Mouse (Mus musculus): Measurements from ENCODE around the gene Slc11a1. TPM values are rescaled to one million over a fixed set of nuclear protein-coding genes. Genes with fewer than 3 reads are reported as not detected.

Slc11a1 gene
- not detected for polyA plus RNA-seq (2017; shearing (Covaris generic))

DNA sequence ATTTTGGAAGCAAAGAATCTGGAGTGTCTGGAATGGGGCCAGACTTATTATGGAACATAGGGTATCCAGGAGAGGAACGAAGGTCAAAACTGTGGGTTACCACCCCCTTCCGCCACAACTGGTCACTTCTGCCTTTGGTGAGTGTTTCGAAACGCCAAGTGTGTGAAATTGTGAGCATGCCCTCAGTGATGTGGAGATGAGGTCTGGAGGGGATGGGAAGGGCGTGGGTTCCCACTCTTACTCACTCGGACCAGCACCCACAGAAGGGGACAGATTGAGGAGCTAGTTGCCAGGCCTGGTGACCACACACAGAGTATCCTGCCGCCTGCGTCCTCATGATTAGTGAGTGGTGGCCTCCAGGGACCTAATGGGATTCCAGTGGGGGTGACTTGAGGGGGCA, at the start of gene Slc11a1:
TSS of gene Slc11a1 (plus strand) at position 216 of the 400 bp plus-strand sequence.

DNA sequence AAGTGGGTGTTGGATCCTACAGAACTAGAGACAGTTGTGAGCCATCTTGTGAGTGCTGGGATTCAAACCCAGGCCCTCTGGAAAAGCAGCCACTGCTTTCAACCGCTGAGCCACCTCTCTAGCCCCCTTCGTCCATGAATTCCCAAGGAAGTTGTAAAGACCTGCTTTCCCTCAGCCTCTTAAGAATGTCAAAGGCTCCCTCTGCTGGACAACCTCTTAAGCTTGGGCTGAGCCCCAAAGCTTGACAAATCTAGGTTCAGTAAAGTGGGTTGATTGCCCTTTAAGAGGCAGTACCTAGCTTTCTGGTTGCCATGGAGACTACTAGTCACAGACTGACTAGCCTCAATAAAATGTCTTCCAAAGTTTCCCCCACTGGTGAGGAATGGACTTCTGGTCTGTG, 13.2 kb upstream of the Slc11a1 start, which contains the start of gene Catip:
TSS of gene Catip (plus strand) at position 297 of the 400 bp plus-strand sequence.

DNA sequence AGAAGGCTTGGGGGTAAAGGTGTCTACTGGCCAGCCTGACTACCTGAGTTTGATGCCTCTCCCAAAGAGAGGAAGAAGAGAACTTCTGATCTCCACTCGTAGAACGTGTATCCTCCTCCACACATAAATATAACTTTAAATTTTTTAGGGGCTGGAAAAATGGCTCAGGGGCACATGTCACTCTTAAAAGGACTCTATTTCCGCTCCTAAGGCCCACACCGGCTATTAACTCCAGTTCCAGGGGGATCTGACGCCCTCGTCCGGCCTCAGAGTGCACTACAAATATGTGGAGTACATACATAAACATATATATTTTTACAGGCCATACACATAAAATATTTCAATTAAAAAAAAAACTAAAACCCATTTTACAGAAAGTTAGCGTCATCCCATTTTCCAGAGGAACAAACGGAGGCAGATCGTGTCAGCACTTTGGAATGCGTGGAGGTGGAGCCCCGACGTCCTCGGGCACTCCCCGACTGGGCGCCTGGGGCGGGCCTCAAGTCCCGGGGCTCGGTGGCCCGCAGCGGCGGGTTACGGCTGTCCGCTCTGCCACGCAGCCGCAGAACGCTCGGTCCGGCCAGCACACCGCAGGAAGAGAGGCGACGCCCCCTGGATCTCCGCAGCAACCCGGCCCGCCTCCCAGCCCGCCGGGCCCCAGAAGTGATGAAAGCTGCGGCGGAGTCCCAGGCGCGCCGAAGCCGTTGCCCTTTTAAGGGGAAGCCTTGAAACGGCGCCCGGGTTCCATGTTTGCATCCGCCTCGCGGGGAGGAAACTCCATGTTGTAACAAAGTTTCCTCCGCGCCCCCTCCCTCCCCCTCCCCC, 16.1 kb downstream of the Slc11a1 start, which contains the start of gene Ctdsp1:
TSS of gene Ctdsp1 (plus strand) at position 586 of the 825 bp plus-strand sequence.

DNA sequence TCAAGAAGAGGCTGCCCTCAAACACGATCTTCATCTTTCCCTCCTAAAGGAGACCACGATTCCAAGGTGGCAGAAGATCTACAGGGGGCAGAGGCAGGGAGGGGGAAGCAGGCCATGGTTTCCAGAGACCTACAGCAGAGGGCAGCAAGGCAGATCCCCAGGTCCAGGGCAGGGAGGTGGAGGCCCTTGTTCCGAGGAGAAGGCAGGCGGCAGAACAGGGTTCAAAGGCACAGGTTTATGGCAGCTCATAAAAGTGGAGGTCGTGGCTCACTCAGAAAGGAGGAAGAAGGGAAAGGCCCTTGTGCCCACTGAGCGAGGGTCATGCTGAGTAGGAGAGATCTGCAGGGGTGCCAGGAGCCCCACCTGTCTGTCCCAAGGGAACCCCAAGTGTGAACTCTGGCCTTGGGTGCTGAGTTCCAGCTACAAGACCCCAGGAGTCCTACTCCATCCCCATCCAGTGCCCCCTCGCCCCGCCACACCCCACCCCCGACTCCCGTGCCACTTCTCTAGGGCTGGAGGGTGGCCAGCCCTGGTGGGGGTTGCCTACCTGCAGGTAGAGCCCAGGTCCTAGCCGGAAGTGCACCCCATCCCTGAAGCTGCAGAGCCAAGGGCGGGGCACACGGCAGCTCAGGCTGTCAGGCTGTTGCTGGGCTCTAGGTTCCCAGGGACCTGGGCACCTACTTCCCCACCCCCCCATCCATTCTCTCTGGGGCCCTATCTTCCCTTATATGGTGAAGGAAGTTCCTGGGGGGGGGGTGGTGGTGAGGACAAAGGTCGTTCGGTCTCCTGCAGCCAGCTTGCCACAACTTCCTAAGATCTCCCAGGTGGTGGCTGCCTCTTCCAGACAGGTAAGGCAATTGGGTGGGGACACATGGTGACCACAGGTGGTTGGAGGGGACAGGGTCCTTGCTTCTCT, 33.9 kb downstream of the Slc11a1 start, which contains the start of gene Vil1:
TSS of gene Vil1 (plus strand) at position 788 of the 916 bp plus-strand sequence.

Other genes starting within 250 kb of the Slc11a1 start
- gene Rufy4, start 249.7 kb upstream of the Slc11a1 start, polyA plus RNA-seq (2017; shearing (Covaris generic)), result not detected
- gene Cxcr2, start 221.2 kb upstream of the Slc11a1 start, polyA plus RNA-seq (2017; shearing (Covaris generic)), result not detected
- not detected for gene Cxcr1, start 180.6 kb upstream of the Slc11a1 start, polyA plus RNA-seq (2017; shearing (Covaris generic))
- 943 TPM for gene Arpc2, start 139.1 kb upstream of the Slc11a1 start, polyA plus RNA-seq (2017; shearing (Covaris generic))
- 1.1 TPM for gene Gpbar1, start 96.6 kb upstream of the Slc11a1 start, polyA plus RNA-seq (2017; shearing (Covaris generic))
- 251 TPM for gene Aamp, start 90.5 kb upstream of the Slc11a1 start, polyA plus RNA-seq (2017; shearing (Covaris generic))
- gene Pnkd, start 90.3 kb upstream of the Slc11a1 start, polyA plus RNA-seq (2017; shearing (Covaris generic)), result 34.5 TPM
- gene Tmbim1, start 69.6 kb upstream of the Slc11a1 start, polyA plus RNA-seq (2017; shearing (Covaris generic)), result 3.3 TPM
- gene Catip, start 13.1 kb upstream of the Slc11a1 start, polyA plus RNA-seq (2017; shearing (Covaris generic)), result not detected
- gene Ctdsp1, start 16.3 kb downstream of the Slc11a1 start, polyA plus RNA-seq (2017; shearing (Covaris generic)), result 4.7 TPM
- gene Vil1, start 34.2 kb downstream of the Slc11a1 start, polyA plus RNA-seq (2017; shearing (Covaris generic)), result 0.11 TPM
- gene Cnot9, start 130.9 kb downstream of the Slc11a1 start, polyA plus RNA-seq (2017; shearing (Covaris generic)), result 21.4 TPM
- gene Plcd4, start 167.7 kb downstream of the Slc11a1 start, polyA plus RNA-seq (2017; shearing (Covaris generic)), result 0.79 TPM
- 26.6 TPM for gene Usp37, start 169.1 kb downstream of the Slc11a1 start, polyA plus RNA-seq (2017; shearing (Covaris generic))
- 18.4 TPM for gene Zfp142, start 213.1 kb downstream of the Slc11a1 start, polyA plus RNA-seq (2017; shearing (Covaris generic))
- gene Bcs1l, start 213.1 kb downstream of the Slc11a1 start, polyA plus RNA-seq (2017; shearing (Covaris generic)), result 3.8 TPM
- 18.5 TPM for gene Rnf25, start 226.2 kb downstream of the Slc11a1 start, polyA plus RNA-seq (2017; shearing (Covaris generic))
- gene Stk36, start 226.2 kb downstream of the Slc11a1 start, polyA plus RNA-seq (2017; shearing (Covaris generic)), result 0.09 TPM

Measured in effector memory CD4-positive, alpha-beta T cell, adult 5 months (primary cell).